Mouse (Mus musculus) frontal cortex, adult (tissue): ENCODE measurements at regions not wholly inside any gene's neighbourhood (a gene's known extent, or its start where the extent isn't known, plus 50 kb on each side); places are given as distances from the start of the nearest gene placed in this dataset.
"Not testable (repeated sequence)": the region's sequence is repeated elsewhere in the genome, so short reads cannot be mapped to it uniquely, and the experiment has no call there.

Source experiments
- ATAC-seq: cut with Nextera tagmentation; 2 replicates; pipeline ENCODE4 v1.9.2; 2017; ENCODE audit warnings: mild to moderate bottlenecking, moderate library complexity, mixed read lengths; ENCODE audit not compliant: low TSS enrichment

GRCm38 (mm10) chr8:126833471-126834453 is 111.9 kb downstream of the Tomm20 start:
- ATAC-seq: peak; percentile 55

- no peak for ATAC-seq
Measured at GRCm38 (mm10) chr8:126833006-126833405, 112.6 kb downstream of the Tomm20 start.

DNA sequence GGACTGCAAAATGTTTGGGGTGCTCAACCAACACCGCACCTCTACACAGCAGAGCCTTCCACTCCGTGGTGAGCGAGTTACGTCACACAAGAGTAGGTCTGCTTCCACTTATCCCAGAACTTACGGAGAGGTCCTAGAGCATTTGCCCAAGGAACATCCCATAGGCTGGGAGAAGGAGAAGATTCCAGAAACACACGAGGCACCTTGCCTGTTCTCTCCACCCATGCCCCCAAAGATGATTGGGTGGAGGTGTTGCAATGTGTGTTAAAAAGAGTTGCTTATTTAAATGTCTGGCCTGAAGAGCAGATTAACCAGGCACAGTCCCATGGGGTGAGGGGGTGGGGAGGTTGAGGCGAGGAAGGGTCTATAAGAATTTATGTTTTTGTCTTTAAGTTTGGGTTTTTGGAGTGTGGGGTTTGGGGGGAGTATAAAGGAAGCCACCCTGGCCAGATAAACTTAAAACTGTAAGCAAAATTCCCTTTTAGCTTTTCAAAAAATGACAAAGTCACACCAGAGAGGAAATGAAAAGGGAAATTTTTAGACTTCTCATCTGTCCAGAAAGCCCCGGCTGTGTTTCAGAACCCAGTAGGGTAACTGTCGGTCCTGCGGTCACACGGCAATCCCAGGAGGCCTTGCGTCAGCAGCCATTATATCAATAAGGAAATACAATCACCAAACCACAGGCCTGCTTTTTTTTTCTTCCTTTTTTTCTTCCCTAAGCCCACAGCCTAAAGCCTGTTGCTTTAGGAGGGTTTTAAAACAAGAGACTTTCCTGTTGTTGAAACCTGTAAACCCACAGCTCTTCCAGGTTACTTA is 113.3 kb downstream of the Tomm20 start:
- no peak for ATAC-seq

DNA sequence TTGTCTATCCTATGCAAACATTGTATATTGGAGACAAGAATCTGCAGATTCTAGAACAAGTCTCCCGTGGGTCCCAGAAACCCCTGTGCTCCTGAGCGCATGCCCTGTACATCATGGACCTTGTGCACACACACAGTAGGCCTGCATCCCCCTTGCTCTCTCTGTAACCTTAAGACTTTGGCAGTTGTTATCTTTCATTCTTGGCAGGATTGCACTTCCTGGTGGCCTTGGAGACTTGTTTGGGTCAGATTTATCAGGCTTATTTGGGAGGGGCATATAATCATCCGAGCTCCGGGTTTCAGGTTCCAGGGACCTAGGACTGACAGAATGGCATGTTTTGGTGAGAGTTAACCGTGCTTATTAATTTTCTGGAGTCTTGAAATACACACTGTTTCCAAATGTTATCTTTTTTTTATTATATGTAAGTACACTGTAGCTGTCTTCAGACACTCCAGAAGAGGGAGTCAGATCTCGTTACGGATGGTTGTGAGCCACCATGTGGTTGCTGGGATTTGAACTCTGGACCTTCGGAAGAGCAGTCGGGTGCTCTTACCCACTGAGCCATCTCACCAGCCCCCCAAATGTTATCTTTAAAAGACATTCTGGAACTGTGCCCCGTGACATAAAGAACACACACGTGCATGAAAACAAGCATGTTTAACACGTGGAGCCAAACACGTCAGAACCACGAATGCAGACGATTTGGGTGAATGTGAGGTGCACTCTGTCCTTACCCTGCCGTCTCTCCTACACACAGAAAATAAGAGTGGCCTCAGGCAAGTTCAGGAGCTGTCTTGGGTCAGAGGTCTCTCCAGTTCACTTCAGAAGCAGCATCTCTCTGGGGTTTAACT is 114.1 kb downstream of the Tomm20 start:
- ATAC-seq: no peak

GRCm38 (mm10) chr8:126830242-126830530 is 115.5 kb downstream of the Tomm20 start:
- no peak for ATAC-seq

DNA sequence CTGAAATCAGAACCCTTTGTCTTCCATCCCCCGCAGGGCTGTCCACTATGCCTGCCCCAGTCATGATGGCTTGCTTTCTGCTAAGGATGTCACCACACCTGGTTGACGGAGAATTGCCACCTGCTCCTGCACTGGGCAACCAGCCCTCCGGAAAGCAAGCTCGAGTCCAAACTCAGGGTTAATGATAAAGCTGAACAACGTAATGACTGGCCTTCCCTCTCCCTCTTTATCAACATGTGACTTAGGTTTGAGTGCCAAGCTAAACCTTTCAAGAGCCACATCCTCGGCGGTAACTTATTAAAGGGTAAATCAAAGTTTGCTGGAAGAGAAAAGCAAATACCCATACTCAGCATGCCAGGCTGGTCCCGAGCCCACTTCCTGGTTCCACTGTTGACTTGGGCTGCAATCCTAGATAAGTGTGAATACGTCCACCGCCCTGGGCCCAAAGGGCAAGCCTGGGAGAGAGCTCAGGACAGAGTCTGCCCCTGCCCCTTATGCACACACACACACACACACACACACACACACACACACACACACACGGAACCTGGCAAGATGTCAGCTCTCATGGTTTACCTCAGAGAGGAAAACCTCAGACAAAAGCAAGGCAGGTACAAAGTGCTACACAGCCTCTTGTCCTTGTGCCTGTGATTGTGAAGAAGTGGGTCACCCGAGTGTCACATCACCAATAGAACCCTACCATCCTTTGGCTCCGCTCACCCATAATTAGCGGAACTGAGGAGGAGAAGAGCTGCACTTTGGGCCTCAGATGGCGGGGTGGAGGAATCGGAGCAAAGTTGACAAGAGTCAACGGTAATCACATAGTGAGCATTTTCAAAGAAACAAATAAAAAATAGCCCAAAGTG is 116.0 kb downstream of the Tomm20 start:
- ATAC-seq: no peak

DNA sequence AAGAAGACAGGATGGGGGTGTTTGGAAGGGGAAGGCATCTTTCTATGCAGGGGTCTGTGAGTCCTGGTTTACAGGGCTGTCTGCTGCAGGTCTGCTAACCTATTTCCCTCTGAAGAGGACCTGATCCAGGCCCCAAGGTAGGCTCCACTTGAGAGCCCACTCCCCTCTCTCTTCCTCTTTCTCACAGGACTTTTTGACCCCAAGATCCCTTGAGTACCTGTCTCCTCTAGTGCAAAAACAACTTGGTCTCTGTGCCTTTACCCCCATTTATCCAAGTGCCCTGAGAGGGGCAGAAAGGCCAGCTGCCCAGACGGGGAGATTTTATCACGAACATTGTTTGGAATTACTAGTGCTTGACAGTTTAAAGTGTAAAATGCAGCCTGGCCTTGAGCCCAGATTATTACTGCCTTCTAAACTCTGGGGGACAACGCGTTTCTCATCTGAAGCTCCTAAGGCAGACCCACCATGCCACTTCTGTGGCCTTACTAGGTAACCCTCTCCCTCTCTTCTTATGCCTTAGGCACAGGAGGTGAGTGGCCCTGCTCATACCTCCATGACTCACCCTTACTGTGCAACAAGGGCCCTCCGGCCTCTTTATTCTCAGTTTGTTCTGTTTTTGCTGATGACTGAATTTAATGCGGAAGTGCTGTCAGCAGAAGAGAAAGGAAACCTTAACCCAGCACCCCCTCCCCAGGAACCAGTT is 117.8 kb downstream of the Tomm20 start:
- ATAC-seq: no peak

GRCm38 (mm10) chr8:126826328-126827285 is 119.0 kb downstream of the Tomm20 start:
- peak; percentile 21; the same call in 1 of the 2 replicates for ATAC-seq

DNA sequence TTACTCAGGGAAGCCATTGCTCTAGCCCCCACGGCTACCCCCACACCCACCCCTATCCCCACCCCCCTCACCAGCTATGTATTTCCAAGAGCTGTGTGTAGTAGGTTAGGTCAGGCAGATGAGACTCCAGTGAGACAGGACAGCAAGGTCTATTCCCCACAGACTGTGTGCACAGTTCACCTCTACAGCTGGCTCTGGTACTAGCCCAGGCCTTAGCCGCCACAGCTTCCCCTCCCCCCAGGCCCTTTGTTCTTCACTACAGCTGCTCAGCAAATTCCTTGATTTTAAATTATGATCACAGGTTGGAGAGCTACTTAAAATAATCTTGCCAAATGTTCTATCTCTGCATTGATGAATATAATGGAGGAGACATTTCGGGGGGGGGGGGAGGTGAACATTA is 119.8 kb downstream of the Tomm20 start:
- ATAC-seq: peak; percentile 32; the same call in 1 of the 2 replicates

DNA sequence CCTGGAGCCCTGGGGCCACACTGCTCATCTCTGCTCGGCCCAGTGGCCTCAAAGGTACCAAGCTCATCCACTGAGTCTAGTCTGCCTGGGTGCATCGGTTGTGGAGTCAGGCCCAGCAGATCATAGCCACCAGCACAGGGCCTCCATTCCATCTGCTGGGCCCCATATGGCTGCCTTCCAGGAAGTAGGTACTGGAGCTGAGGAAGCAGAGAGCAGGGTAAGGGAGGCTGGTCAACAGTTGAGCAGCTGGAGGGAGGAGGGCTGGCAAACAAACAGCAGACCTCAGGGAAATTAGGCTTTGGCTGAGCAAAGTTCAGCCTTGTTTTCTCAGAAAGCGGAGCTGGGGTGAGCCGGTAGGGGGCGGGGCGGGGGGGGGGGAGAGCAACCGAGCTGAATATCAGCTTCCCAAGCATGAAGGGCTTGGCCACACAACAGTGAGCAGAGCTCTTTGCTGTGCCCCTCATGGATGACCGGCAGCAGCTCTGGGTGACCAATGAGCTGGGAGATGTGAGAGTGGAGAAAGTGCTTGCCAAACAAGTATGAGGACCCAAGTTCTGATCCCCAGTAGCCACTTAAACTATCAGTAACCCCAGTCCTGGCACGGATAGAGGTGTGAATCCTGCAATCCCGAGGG is 121.0 kb downstream of the Tomm20 start:
- no peak for ATAC-seq

DNA sequence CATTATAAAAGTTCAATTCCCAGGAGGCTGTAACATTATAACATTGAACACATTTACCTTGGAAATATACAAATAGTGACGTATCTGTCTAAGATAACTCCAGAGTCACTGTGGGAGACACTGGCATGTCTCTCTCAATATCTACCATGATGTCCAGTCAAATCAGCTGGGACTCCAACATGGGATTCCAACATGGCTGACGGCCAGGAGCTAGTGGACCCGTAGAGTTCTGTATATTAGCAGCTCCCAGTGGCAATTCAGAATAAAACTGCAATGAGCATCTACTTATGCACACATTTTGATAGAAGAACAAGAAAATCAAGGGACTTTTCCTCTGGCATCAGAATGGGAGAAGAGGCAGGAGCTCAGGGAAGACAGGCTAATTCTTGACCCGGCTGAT is 123.4 kb downstream of the Tomm20 start:
- no peak for ATAC-seq

DNA sequence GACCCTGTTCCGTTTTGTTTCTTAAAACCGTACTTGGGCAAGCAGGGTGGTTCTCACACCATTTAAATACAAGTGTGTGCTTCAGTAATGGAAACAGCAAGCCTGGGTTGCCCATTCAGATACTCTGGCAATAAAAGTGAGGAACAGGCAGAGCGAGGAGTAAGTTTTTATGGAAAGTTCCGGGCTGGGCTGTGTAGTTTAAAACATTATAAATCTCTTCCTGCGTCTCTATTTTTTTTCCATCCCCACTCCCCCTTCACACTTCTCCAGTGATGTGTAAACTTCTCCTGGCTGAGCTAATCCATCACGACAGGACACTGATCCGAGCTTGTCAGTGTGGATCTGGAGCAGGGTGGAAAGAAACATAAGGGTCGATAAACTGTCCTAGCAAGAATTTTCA is 124.4 kb downstream of the Tomm20 start:
- no peak for ATAC-seq

GRCm38 (mm10) chr8:126820502-126820901 is 125.1 kb downstream of the Tomm20 start:
- no peak for ATAC-seq

- ATAC-seq: no peak
Measured at GRCm38 (mm10) chr8:126819261-126819660, 126.4 kb downstream of the Tomm20 start.

- ATAC-seq: no peak
Measured at GRCm38 (mm10) chr8:126816155-126816554, 129.5 kb downstream of the Tomm20 start.

DNA sequence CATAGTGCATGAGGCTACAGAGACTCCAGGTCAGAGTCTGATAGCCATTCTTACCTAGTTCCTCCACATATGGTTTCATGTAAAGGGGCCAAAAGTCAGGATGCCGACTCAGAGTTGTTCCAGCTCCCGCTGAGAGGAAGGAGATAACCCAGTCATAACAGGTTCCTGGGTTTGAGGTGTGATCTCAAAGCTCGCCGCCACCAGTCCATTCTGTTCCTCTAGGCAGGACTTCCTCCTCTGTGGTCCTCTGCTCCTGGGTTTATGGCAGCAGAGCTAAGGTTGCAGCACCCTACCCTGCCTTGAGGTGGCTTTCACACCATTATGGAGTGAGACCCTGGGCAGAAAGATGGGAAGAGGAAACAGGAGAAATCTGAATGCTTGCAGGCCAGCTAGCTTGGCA is 131.2 kb downstream of the Tomm20 start:
- no peak for ATAC-seq

GRCm38 (mm10) chr8:126813621-126814020 is 132.0 kb downstream of the Tomm20 start:
- no peak for ATAC-seq

DNA sequence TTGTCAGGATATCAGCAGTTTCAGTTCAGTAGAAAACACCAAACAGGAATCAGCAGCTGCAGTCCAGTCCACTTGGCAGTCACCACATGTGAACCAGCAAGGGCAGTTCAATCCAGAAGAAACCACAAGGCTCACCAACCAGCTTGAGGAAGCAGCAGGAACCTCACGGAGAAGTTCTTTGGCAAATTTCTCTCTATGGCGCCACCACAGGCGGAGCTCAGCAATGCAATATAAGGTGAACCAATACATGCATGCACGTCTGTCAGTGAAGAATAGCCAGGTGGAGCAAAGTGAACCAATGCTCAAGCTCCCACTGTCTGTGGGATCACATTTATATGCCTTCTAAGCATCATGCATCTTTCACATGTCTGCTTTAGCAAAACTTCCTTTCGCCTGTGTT is 132.9 kb downstream of the Tomm20 start:
- ATAC-seq: no peak

DNA sequence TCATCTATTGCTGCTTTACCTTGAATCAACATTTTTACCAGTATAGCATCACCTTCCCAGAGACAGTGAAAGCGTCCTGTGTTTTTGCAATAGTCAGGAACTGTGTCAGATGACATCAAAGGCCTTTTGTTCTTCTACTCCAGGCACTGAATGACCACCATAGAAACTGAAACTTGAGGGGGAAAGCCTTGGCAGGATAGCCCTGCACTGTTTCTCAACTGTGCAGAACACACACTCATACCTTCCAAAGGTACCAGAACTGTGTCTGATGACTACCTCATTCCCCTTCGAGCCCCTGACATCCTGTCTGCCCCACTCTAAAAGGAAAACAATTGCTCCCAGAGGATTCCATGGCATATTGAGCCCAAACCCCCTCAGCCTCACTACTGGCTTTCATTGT is 134.3 kb downstream of the Tomm20 start:
- ATAC-seq: not testable (repeated sequence)
